Mouse (Mus musculus) ES-E14 (cell line): Measurements from ENCODE around the gene Atp6v0e. TPM values are rescaled to one million over a fixed set of nuclear protein-coding genes. Genes with fewer than 3 reads are reported as not detected.

Experiments
- DNase-seq: peaks from one replicate; pipeline ENCODE4 v3.0.0-alpha.2; 2013; ENCODE audit warnings: low read depth, low spot score
- H3K27ac ChIP-seq: 2 replicates; pipeline ENCODE4 v1.5.1; 2012; ENCODE audit warnings: low read depth, mild to moderate bottlenecking, low read length, moderate library complexity, mixed read lengths; ENCODE audit not compliant: poor library complexity, insufficient read depth, severe bottlenecking
- H3K36me3 ChIP-seq: 2 replicates; pipeline ENCODE4 v1.6.1; 2012; ENCODE audit warnings: mild to moderate bottlenecking, low read length, moderate library complexity, mixed read lengths; ENCODE audit not compliant: control insufficient read depth, poor library complexity, insufficient read depth, severe bottlenecking
- H3K4me1 ChIP-seq, 2 experiments: fragments of 150-350 bp in 1 of 2; sonication (generic) in 1 of 2; 2 replicates each; pipeline ENCODE4 v1.6.1; 2012; ENCODE audit warnings: low read length in 2 of 2, mild to moderate bottlenecking in 1 of 2, mixed read lengths in 1 of 2; ENCODE audit not compliant: control insufficient read depth in 2 of 2, insufficient read depth in 2 of 2, poor library complexity in 1 of 2
- H3K4me3 ChIP-seq, 2 experiments: fragments of 150-350 bp in 1 of 2; sonication (generic) in 1 of 2; 2 replicates each; pipeline ENCODE4 v1.5.1; 2012; ENCODE audit warnings: low read length in 2 of 2, low read depth in 1 of 2, mild to moderate bottlenecking in 1 of 2, mixed read lengths in 1 of 2; ENCODE audit not compliant: insufficient read depth in 1 of 2, poor library complexity in 1 of 2, severe bottlenecking in 1 of 2
- H3K9ac ChIP-seq: 2 replicates; pipeline ENCODE4 v1.6.1; 2012; ENCODE audit warnings: low read depth, mild to moderate bottlenecking, low read length, mixed read lengths; ENCODE audit not compliant: poor library complexity, insufficient read depth, severe bottlenecking
- H3K9me3 ChIP-seq: fragments of 150-350 bp; sonication (generic); 2 replicates; pipeline ENCODE4 v1.6.1; 2012; ENCODE audit warnings: low read depth, mild to moderate bottlenecking, low read length; ENCODE audit not compliant: control insufficient read depth, insufficient read depth
- CHD2 ChIP-seq: IDR thresholded peaks from 2 replicates; pipeline ENCODE4 v1.6.1; 2014; ENCODE audit warnings: mild to moderate bottlenecking, low read depth, low read length, inconsistent platforms
- HCFC1 ChIP-seq: IDR thresholded peaks from 2 replicates; pipeline ENCODE4 v1.6.1; 2012; ENCODE audit warnings: low read length, inconsistent platforms, borderline replicate concordance; ENCODE audit not compliant: insufficient read depth
- MAFK ChIP-seq: IDR thresholded peaks from 2 replicates; pipeline ENCODE4 v1.6.1; 2014; ENCODE audit warnings: mild to moderate bottlenecking, low read depth, low read length, inconsistent platforms; ENCODE audit not compliant: insufficient read depth
- ZC3H11A ChIP-seq: IDR thresholded peaks from 2 replicates; pipeline ENCODE4 v1.6.1; 2012; ENCODE audit warnings: low read depth, mild to moderate bottlenecking, inconsistent platforms, low read length, borderline replicate concordance
- ZNF384 ChIP-seq: IDR thresholded peaks from 2 replicates; pipeline ENCODE4 v1.6.1; 2012; ENCODE audit warnings: low read depth, low read length, inconsistent platforms
- in situ Hi-C, 2 experiments: fragments of 600-800 bp; cut with MboI; formaldehyde crosslinking; loops; one replicate each; pipeline ENCODE4 v1.15.1; 2025; ENCODE audit warnings: low sequenced_read_pairs in 2 of 2, inconsistent platforms in 1 of 2; ENCODE audit not compliant: unreplicated experiment in 2 of 2
- total RNA-seq: library from RNA; depleted of rRNA; stranded (reverse); fragments of 300-350 nt; gene quantifications from 2 replicates; pipeline ENCODE4 v1.2.3, GENCODE M21; 2012

The Atp6v0e gene
- total RNA-seq, 1 experiment = 252 TPM

GRCm38 (mm10) chr17:26647283-26647682 lies 15.7 kb upstream of the Atp6v0e start:
- H3K27ac ChIP-seq = no peak overlapping the region
- no peak overlapping the region for H3K4me3 ChIP-seq
- no peaks in the 10 kb centered on the region for H3K9me3 ChIP-seq
- no peak overlapping the region for H3K9ac ChIP-seq
- H3K36me3 ChIP-seq = peaks cover 27% of the 10 kb centered on the region
- peaks cover 0 to 3% of the 10 kb centered on the region in 2 experiments; a peak in 1 of 4 replicates for H3K4me1 ChIP-seq
- in situ Hi-C loops = no loop called here
- no peak for DNase-seq
- TF ChIP-seq CHD2 = no peak
- no peak for TF ChIP-seq MAFK
- TF ChIP-seq HCFC1 = no peak
- TF ChIP-seq ZC3H11A = no peak
- no peak for TF ChIP-seq ZNF384

DNA sequence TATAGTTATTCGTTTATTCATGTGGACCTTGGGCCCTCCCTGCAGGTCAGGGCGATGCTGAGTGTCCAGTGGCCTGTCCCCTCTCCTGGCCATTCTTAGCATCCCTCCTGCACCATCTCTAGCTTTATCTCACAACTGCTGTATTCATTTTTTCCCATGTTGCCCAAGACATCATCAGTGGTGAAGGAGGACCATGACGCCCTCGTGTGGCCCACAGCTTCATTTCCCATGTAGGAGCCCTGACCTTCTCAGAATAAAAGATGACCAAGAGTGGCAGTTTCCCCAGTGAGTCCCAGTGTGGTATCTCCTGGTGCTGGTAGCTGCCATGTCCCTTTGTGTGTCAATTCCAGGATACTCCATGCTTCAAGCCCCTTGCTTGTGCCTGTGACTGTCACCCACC lies 13.5 kb upstream of the Atp6v0e start:
- H3K9ac ChIP-seq = no peak overlapping the region
- peaks cover 12% of the 10 kb centered on the region; the same call in 1 of the 2 replicates for H3K36me3 ChIP-seq
- DNase-seq = no peak
- no peak overlapping the region for H3K27ac ChIP-seq
- TF ChIP-seq CHD2 = no peak
- no peak for TF ChIP-seq MAFK
- TF ChIP-seq HCFC1 = no peak
- no peak for TF ChIP-seq ZNF384
- TF ChIP-seq ZC3H11A = no peak
- no peak overlapping the region for H3K4me3 ChIP-seq
- H3K4me1 ChIP-seq = no peaks in the 10 kb centered on the region
- in situ Hi-C loops = no loop called here
- H3K9me3 ChIP-seq = no peaks in the 10 kb centered on the region

- no peak for DNase-seq
- in situ Hi-C loops = no loop called here
- TF ChIP-seq HCFC1 = no peak
- TF ChIP-seq ZNF384 = no peak
- no peak for TF ChIP-seq ZC3H11A
- TF ChIP-seq CHD2 = no peak
- no peak for TF ChIP-seq MAFK
- Histone ChIP-seq H3K4me3 (no peak overlapping the region), H3K4me1 (no peaks in the 10 kb centered on the region), H3K9me3 (no peaks in the 10 kb centered on the region), H3K9ac (no peak overlapping the region), H3K36me3 (peaks cover 11% of the 10 kb centered on the region; the same call in 1 of the 2 replicates), H3K27ac (no peak overlapping the region)
Measured at GRCm38 (mm10) chr17:26650451-26651363, 12.3 kb upstream of the Atp6v0e start.

DNA sequence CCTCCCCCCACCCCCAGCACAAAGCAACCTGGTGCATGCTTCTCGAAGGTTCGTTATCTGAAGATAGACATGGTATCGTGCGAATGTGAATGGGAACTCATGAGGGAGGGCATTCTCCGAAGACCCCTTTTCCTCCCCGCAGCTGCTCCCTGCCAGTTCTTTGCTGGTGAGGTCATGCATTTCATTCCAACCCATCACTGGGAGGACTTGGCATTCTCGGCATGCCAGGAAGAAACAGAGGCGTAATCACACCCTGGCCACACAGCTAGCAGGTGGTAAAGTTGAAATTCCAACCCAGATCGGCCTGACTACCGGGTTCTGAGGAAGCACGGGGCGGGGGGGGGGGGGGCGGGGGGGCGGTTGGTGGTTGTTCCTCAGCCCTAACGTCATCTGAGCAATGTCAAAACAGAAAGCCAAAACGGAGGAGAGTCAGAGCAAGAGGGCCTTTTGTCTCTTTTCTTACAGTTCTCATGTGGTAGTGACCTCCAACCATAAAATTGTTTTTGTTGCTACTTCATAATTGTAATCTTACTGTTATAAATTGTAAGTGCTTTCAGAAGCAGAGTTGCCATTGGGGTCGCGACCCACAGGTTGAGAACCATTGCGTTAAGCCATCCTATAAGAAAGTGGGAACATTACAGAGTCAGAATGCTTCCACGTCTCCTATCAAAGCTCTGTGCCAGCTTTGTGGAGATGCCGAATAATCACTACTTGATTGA lies 4.0 kb upstream of the Atp6v0e start:
- in situ Hi-C loops = no loop called here
- Histone ChIP-seq H3K27ac (no peak overlapping the region), H3K36me3 (peaks cover 5% of the 10 kb centered on the region; the same call in 1 of the 2 replicates), H3K9ac (no peak overlapping the region), H3K4me3 (no peak overlapping the region), H3K9me3 (no peaks in the 10 kb centered on the region), H3K4me1 (peaks cover 2% of the 10 kb centered on the region in 2 experiments; a peak in 1 of 4 replicates)
- TF ChIP-seq ZNF384 (no peak), MAFK (no peak), CHD2 (peak; percentile 93), HCFC1 (no peak), ZC3H11A (no peak)
- no peak for DNase-seq
